ENCODE assay signal across 8 mouse cellular contexts in the genomic region with DNA sequence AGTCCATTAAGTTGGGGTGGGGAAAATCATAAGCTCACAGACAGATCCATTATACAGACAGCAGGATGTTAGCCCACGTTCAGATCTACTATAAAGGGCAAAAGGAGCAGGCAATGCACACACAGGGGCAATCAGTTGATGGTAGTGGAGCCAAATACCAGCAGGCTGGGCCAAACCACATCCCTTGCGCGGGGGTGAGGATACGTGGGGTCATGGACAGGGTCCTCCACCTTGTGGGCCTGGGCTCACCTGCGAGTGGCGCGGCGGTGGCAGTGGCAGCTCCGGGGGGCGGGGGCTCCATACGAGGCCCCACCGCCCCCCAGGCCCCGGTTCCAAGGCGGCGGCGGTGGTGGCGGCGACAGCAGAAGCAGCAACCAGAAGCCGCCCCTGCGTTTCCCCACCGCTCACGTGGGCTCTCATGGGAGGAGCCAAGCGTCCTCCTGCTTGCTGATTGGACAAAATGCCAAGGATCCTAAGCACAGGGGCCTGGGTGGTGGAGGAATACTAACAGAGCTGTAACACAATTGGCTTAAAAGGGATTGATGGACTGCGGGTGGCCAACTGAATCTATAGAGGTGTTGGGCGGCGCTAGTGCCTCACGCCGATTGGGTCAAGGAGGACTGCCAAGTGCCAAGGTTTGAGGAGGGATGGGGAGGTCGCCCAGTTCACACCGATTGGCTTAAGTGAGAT. TPM values are rescaled to one million over a fixed set of nuclear protein-coding genes. Genes with fewer than 3 reads are reported as not detected.
DNase-seq lines count a peak whose midpoint lies in the region; ATAC-seq and TF ChIP-seq lines count a peak whose summit lies in the region.

A gene (minus strand): TSS at position 418 of the 690 bp plus-strand sequence.

- H3K36me3 ChIP-seq in C2C12 (ENCODE audit: control insufficient read depth, insufficient read depth) = no peaks in the 10 kb centered on the region
- peaks cover 5% of the 10 kb centered on the region for H3K36me3 ChIP-seq in erythroblast, embryonic 14.5 days (ENCODE audit: control insufficient read depth)
- H3K36me3 ChIP-seq in heart, embryonic 12.5 days = no peaks in the 10 kb centered on the region
- no peaks in the 10 kb centered on the region for H3K36me3 ChIP-seq in kidney, postnatal 0 days (ENCODE audit: insufficient read depth, low read length)
- no peaks in the 10 kb centered on the region for H3K36me3 ChIP-seq in liver, embryonic 11.5 days (ENCODE audit: control insufficient read depth, insufficient read depth, low read length)
- H3K36me3 ChIP-seq in stomach, embryonic 14.5 days (ENCODE audit: control insufficient read depth, insufficient read depth, low read length) = no peaks in the 10 kb centered on the region

- no peaks in the 10 kb centered on the region for H3K9me3 ChIP-seq in erythroblast, embryonic 14.5 days (ENCODE audit: control insufficient read depth, low read length)
- H3K9me3 ChIP-seq in heart, embryonic 12.5 days (replicated peaks) = no peaks in the 10 kb centered on the region
- no peaks in the 10 kb centered on the region for H3K9me3 ChIP-seq in kidney, postnatal 0 days (replicated peaks; ENCODE audit: low read length)
- no peaks in the 10 kb centered on the region for H3K9me3 ChIP-seq in liver, embryonic 11.5 days (ENCODE audit: control insufficient read depth, low read length)
- no peaks in the 10 kb centered on the region for H3K9me3 ChIP-seq in stomach, embryonic 14.5 days (ENCODE audit: control insufficient read depth, low read depth, low read length)

- H3K27me3 ChIP-seq in C2C12 (ENCODE audit: control insufficient read depth, insufficient read depth, insufficient read length) = no peaks in the 10 kb centered on the region
- no peaks in the 10 kb centered on the region for H3K27me3 ChIP-seq in erythroblast, embryonic 14.5 days (ENCODE audit: control insufficient read depth)
- H3K27me3 ChIP-seq in heart, embryonic 12.5 days (replicated peaks) = no peaks in the 10 kb centered on the region
- no peaks in the 10 kb centered on the region for H3K27me3 ChIP-seq in kidney, postnatal 0 days (ENCODE audit: insufficient read depth, low read length)
- H3K27me3 ChIP-seq in liver, embryonic 11.5 days (replicated peaks; ENCODE audit: control insufficient read depth, insufficient read depth, low read length) = no peaks in the 10 kb centered on the region
- H3K27me3 ChIP-seq in stomach, embryonic 14.5 days (ENCODE audit: control insufficient read depth, insufficient read depth, low read length) = no peaks in the 10 kb centered on the region

- peaks cover 4% of the 10 kb centered on the region for H3K79me3 ChIP-seq in C2C12 (ENCODE audit: low read depth)

- TF ChIP-seq POLR2A in brain, embryonic 14.5 days (IDR thresholded peaks at IDR 0.05; ENCODE audit: borderline replicate concordance, extremely low read depth, insufficient read depth, insufficient read length, poor library complexity, severe bottlenecking) = no peak

- peaks cover 15% of the 10 kb centered on the region for H3K4me1 ChIP-seq in erythroblast, embryonic 14.5 days (ENCODE audit: control insufficient read depth)
- H3K4me1 ChIP-seq in heart, embryonic 12.5 days (replicated peaks) = no peaks in the 10 kb centered on the region
- H3K4me1 ChIP-seq in kidney, postnatal 0 days (replicated peaks; ENCODE audit: insufficient read depth, low read length) = no peaks in the 10 kb centered on the region
- no peaks in the 10 kb centered on the region for H3K4me1 ChIP-seq in liver, embryonic 11.5 days (replicated peaks; ENCODE audit: control insufficient read depth, insufficient read depth, low read length)
- no peaks in the 10 kb centered on the region for H3K4me1 ChIP-seq in stomach, embryonic 14.5 days (ENCODE audit: control insufficient read depth, insufficient read depth, low read length)

- peak within 1 kb of the TSS; percentile 36; the same call in 1 of the 2 replicates for H3K27ac ChIP-seq in heart, embryonic 12.5 days (ENCODE audit: poor library complexity, severe bottlenecking)
- H3K27ac ChIP-seq in kidney, postnatal 0 days = peak within 1 kb of the TSS; percentile 60; the same call in 1 of the 2 replicates
- H3K27ac ChIP-seq in liver, embryonic 11.5 days (ENCODE audit: low read depth, low read length) = no peak within 1 kb of the TSS
- H3K27ac ChIP-seq in stomach, embryonic 14.5 days (ENCODE audit: low read length) = no peak within 1 kb of the TSS

- H3K4me2 ChIP-seq in heart, embryonic 12.5 days = peak within 1 kb of the TSS; percentile 69
- peak within 1 kb of the TSS; percentile 52 for H3K4me2 ChIP-seq in kidney, postnatal 0 days (ENCODE audit: low read length)
- H3K4me2 ChIP-seq in liver, embryonic 11.5 days = peak within 1 kb of the TSS; percentile 59
- H3K4me2 ChIP-seq in stomach, embryonic 14.5 days (replicated peaks; ENCODE audit: low read depth, low read length) = peak within 1 kb of the TSS; percentile 42

- peak; percentile 96 for ATAC-seq in heart, embryonic 12.5 days (ENCODE audit: insufficient number of reproducible peaks, low FRiP score)
- peak; percentile 98 for ATAC-seq in kidney, postnatal 0 days (replicated peaks; ENCODE audit: low FRiP score, low read depth)
- peak; percentile 97 for ATAC-seq in liver, embryonic 11.5 days (replicated peaks; ENCODE audit: low FRiP score)
- peak; percentile 97 for ATAC-seq in stomach, embryonic 14.5 days (ENCODE audit: insufficient number of reproducible peaks, insufficient read depth, low FRiP score, low read depth)

- no peak for TF ChIP-seq CTCF in C2C12 (IDR thresholded peaks at IDR 0.05; ENCODE audit: control insufficient read depth, insufficient read depth, insufficient read length)
- no peak for TF ChIP-seq CTCF in brain, embryonic 14.5 days (IDR thresholded peaks at IDR 0.05; ENCODE audit: borderline replicate concordance, extremely low read depth, insufficient read depth, insufficient read length)
- TF ChIP-seq CTCF in kidney, postnatal 0 days (IDR thresholded peaks at IDR 0.05; ENCODE audit: low read depth) = no peak

- H3K79me2 ChIP-seq in C2C12 (ENCODE audit: control insufficient read depth, insufficient read depth) = peaks cover 9% of the 10 kb centered on the region

- H3K4me3 ChIP-seq in C2C12 (ENCODE audit: insufficient read depth, poor library complexity, severe bottlenecking) = peak within 1 kb of the TSS; percentile 42
- peak within 1 kb of the TSS; percentile 73 for H3K4me3 ChIP-seq in erythroblast, embryonic 14.5 days (replicated peaks)
- peak within 1 kb of the TSS; percentile 63 for H3K4me3 ChIP-seq in heart, embryonic 12.5 days
- peak within 1 kb of the TSS; percentile 71 for H3K4me3 ChIP-seq in kidney, postnatal 0 days (replicated peaks; ENCODE audit: low read depth, low read length)
- H3K4me3 ChIP-seq in liver, embryonic 11.5 days (ENCODE audit: low read depth, low read length) = peak within 1 kb of the TSS; percentile 63
- H3K4me3 ChIP-seq in stomach, embryonic 14.5 days (ENCODE audit: low read depth, low read length) = peak within 1 kb of the TSS; percentile 55

- WGBS in heart, embryonic 12.5 days = 8% methylated on average over 30 of the region's 30 CpGs
- 32% methylated on average over 24 of the region's 30 CpGs for WGBS in kidney, postnatal 0 days
- 7% methylated on average over 26 of the region's 30 CpGs for WGBS in liver, embryonic 11.5 days
- 15% methylated on average over 30 of the region's 30 CpGs for WGBS in stomach, embryonic 14.5 days

- peak within 1 kb of the TSS; percentile 72 for H3K9ac ChIP-seq in heart, embryonic 12.5 days
- peak within 1 kb of the TSS; percentile 61 for H3K9ac ChIP-seq in kidney, postnatal 0 days (ENCODE audit: low read depth, low read length)
- peak within 1 kb of the TSS; percentile 67 for H3K9ac ChIP-seq in liver, embryonic 11.5 days (ENCODE audit: low read depth, low read length)
- H3K9ac ChIP-seq in stomach, embryonic 14.5 days (replicated peaks; ENCODE audit: low read depth, low read length) = no peak within 1 kb of the TSS; the same call in 1 of the 2 replicates

- DNase-seq in brain, embryonic 14.5 days (ENCODE audit: low read depth) = peak; percentile 98
- peak; percentile 96 for DNase-seq in kidney, postnatal 0 days (ENCODE audit: low spot score)
- peak; percentile 64 for DNase-seq in liver, embryonic 11.5 days (ENCODE audit: low spot score)
- peak; percentile 91 for DNase-seq in naive thymus-derived CD4-positive, alpha-beta T cell, adult 2 months (ENCODE audit: low read depth)

- peak within 1 kb of the TSS; percentile 91 for H3ac ChIP-seq in C2C12 (ENCODE audit: control insufficient read depth, insufficient read length, low read depth)

TF ChIP-seq in C2C12, 6 proteins besides CTCF, POLR2A, EP300 and RAD21:
- TF ChIP-seq MYOG (IDR thresholded peaks at IDR 0.05; ENCODE audit: control insufficient read depth, extremely low read depth, insufficient read length) (no peak), MYOD1 (IDR thresholded peaks at IDR 0.05; ENCODE audit: control insufficient read depth, insufficient read length, low read depth) (no peak), CEBPB (IDR thresholded peaks at IDR 0.05; ENCODE audit: low read depth) (no peak), FOSL1 (IDR thresholded peaks at IDR 0.05; ENCODE audit: insufficient read depth, low read length, poor library complexity, severe bottlenecking) (no peak), MAX (IDR thresholded peaks at IDR 0.05) (no peak), USF1 (IDR thresholded peaks at IDR 0.05; ENCODE audit: low read depth) (peak; percentile 84)

RNA-seq across cellular contexts. Expression of the gene that starts here (rescaled TPM):
- 14.4 TPM for polyA plus RNA-seq in C2C12 (2012; fragmentation: generic; extraction: Trizol)
- polyA plus RNA-seq in brain, embryonic 14.5 days (2012; rRNA removed) = 36.4 and 40.7 TPM in 2 replicates
- 0.11 and 0.17 TPM in 2 replicates for polyA plus RNA-seq in erythroblast, embryonic 14.5 days (2012)
- 13.0 and 14.6 TPM in 2 replicates for polyA plus RNA-seq in heart, embryonic 12.5 days (2016; fragmentation: Nextera tagmentation; extraction: Ambion mirVana)
- 10.1 TPM in 2 replicates for polyA plus RNA-seq in kidney, postnatal 0 days (2015; fragmentation: Nextera tagmentation; extraction: Ambion mirVana)
- polyA plus RNA-seq in liver, embryonic 11.5 days (2014; fragmentation: Nextera tagmentation; extraction: Ambion mirVana) = 3.4 and 4.1 TPM in 2 replicates
- polyA plus RNA-seq in stomach, embryonic 14.5 days (2014; fragmentation: Nextera tagmentation; extraction: Ambion mirVana) = 8.1 and 8.3 TPM in 2 replicates

Comparison
In these comparisons a context has a peak if more than half of its experiments do, and no peak if none do; other contexts are left out.
1. H3K27ac ChIP-seq: peak in heart, embryonic 12.5 days (single experiment) and kidney, postnatal 0 days (single experiment); none in liver, embryonic 11.5 days (single experiment) and stomach, embryonic 14.5 days (single experiment).
2. Peak in every context shown above with its lines, with median percentiles within 50 percentile points of each other: H3K4me3 ChIP-seq, DNase-seq, ATAC-seq and H3K4me2 ChIP-seq.